Mouse (Mus musculus): ENCODE results near the gene Folr2.

GRCm38 (mm10) chr7:101863415-101863814 is 6.4 kb upstream of the Folr2 start, which contains the start of gene Anapc15:
- TF ChIP-seq CTCF (IDR thresholded peaks at IDR 0.05; ENCODE audit: extremely low read depth, insufficient read depth, insufficient read length, insufficient replicate concordance) (no peak), POLR2A (IDR thresholded peaks at IDR 0.05; ENCODE audit: low read depth, low read length) (no peak)

All from spleen, adult 2 months (tissue).